Mouse (Mus musculus) ES-Bruce4 (cell line): ENCODE results near the gene Zfp512b. TPM values are rescaled to one million over a fixed set of nuclear protein-coding genes. Genes with fewer than 3 reads are reported as not detected.
A peak's percentile ranks its signal among the peaks of the same experiment; 100 is the strongest.

Experiments used
- H3K27ac ChIP-seq: 2 replicates; pipeline ENCODE4 v1.5.1; 2012; ENCODE audit warnings: low read length, inconsistent platforms; ENCODE audit not compliant: insufficient read depth
- H3K27me3 ChIP-seq: 2 replicates; pipeline ENCODE4 v1.6.1; 2012; ENCODE audit warnings: mild to moderate bottlenecking, low read length, inconsistent platforms; ENCODE audit not compliant: control insufficient read depth, poor library complexity, insufficient read depth, severe bottlenecking
- H3K36me3 ChIP-seq: 2 replicates; pipeline ENCODE4 v1.6.1; 2012; ENCODE audit warnings: inconsistent platforms, mild to moderate bottlenecking, low read length, moderate library complexity; ENCODE audit not compliant: control insufficient read depth, poor library complexity, insufficient read depth, severe bottlenecking
- H3K4me1 ChIP-seq: one replicate; pipeline ENCODE4 v1.8.1; 2011; ENCODE audit warnings: low read length; ENCODE audit not compliant: control insufficient read depth, insufficient read depth
- H3K4me3 ChIP-seq: 2 replicates; pipeline ENCODE4 v1.5.1; 2011; ENCODE audit warnings: low read depth, mild to moderate bottlenecking, low read length
- H3K9ac ChIP-seq: 2 replicates; pipeline ENCODE4 v1.6.1; 2012; ENCODE audit warnings: low read depth, mild to moderate bottlenecking, inconsistent platforms; ENCODE audit not compliant: poor library complexity, severe bottlenecking
- H3K9me3 ChIP-seq: replicated peaks from 2 replicates; pipeline ENCODE4 v1.6.1; 2012; ENCODE audit warnings: mild to moderate bottlenecking, low read length, inconsistent platforms; ENCODE audit not compliant: control insufficient read depth, poor library complexity, insufficient read depth, severe bottlenecking
- CTCF ChIP-seq: IDR thresholded peaks from one replicate; pipeline ENCODE4 v1.8.1; 2011; ENCODE audit warnings: low read depth, low read length
- EP300 ChIP-seq: IDR thresholded peaks from 2 replicates; pipeline ENCODE4 v1.6.1; 2011; ENCODE audit warnings: low read depth, low read length; ENCODE audit not compliant: insufficient read depth
- POLR2A ChIP-seq: IDR thresholded peaks from one replicate; pipeline ENCODE4 v1.8.1; 2011; ENCODE audit warnings: low read length; ENCODE audit not compliant: insufficient read depth
- polyA plus RNA-seq: library from polyadenylated mRNA; stranded (reverse); fragments of >200 nt; gene quantifications from 2 replicates; pipeline ENCODE4 v1.2.4, GENCODE M21; 2011; ENCODE audit warnings: low read depth; ENCODE audit not compliant: missing spikeins, insufficient read depth, insufficient read length

Gene Zfp512b
- polyA plus RNA-seq, 1 experiment: 14.6 TPM

GRCm38 (mm10) chr2:181602367-181602766 lies 9.8 kb upstream of the Zfp512b start:
- Histone ChIP-seq H3K4me3 (no peak overlapping the region), H3K9me3 (no peaks in the 10 kb centered on the region), H3K4me1 (no peaks in the 10 kb centered on the region), H3K36me3 (no peaks in the 10 kb centered on the region), H3K27me3 (no peaks in the 10 kb centered on the region), H3K27ac (no peak overlapping the region), H3K9ac (no peak overlapping the region)
- TF ChIP-seq EP300: no peak
- TF ChIP-seq POLR2A: no peak
- TF ChIP-seq CTCF: no peak

- Histone ChIP-seq H3K36me3 (no peaks in the 10 kb centered on the region), H3K4me3 (peak overlapping the region; percentile 69), H3K27me3 (no peaks in the 10 kb centered on the region), H3K9me3 (no peaks in the 10 kb centered on the region), H3K9ac (peak overlapping the region; percentile 82), H3K27ac (no peak overlapping the region), H3K4me1 (no peaks in the 10 kb centered on the region)
- TF ChIP-seq EP300 (no peak), POLR2A (no peak), CTCF (no peak)
Observed at GRCm38 (mm10) chr2:181601751-181602145, 9.1 kb upstream of the Zfp512b start.

- TF ChIP-seq EP300 (peak; percentile 50; the same call in 1 of the 2 replicates), CTCF (no peak), POLR2A (peak; percentile 67)
- H3K4me1 ChIP-seq: no peaks in the 10 kb centered on the region
- no peaks in the 10 kb centered on the region for H3K36me3 ChIP-seq
- H3K27ac ChIP-seq: peak overlapping the region; percentile 58
- peak overlapping the region; percentile 82 for H3K9ac ChIP-seq
- no peaks in the 10 kb centered on the region for H3K27me3 ChIP-seq
- no peaks in the 10 kb centered on the region for H3K9me3 ChIP-seq
- H3K4me3 ChIP-seq: peak overlapping the region; percentile 69
Observed at GRCm38 (mm10) chr2:181600828-181601750, 8.5 kb upstream of the Zfp512b start.

GRCm38 (mm10) chr2:181600226-181600758 lies 7.7 kb upstream of the Zfp512b start:
- H3K4me1 ChIP-seq: no peaks in the 10 kb centered on the region
- no peaks in the 10 kb centered on the region for H3K27me3 ChIP-seq
- peak overlapping the region; percentile 69 for H3K4me3 ChIP-seq
- H3K27ac ChIP-seq: peak overlapping the region; percentile 58
- peak overlapping the region; percentile 82 for H3K9ac ChIP-seq
- no peak for TF ChIP-seq CTCF
- no peak for TF ChIP-seq POLR2A
- TF ChIP-seq EP300: no peak
- H3K36me3 ChIP-seq: no peaks in the 10 kb centered on the region
- H3K9me3 ChIP-seq: no peaks in the 10 kb centered on the region

GRCm38 (mm10) chr2:181598454-181599351 lies 6.1 kb upstream of the Zfp512b start, which contains the start of gene Samd10:
Gene Samd10 (minus strand): TSS chr2:181599212.
- no peaks in the 10 kb centered on the region for H3K36me3 ChIP-seq
- H3K4me1 ChIP-seq: no peaks in the 10 kb centered on the region
- peak within 1 kb of the TSS; percentile 93 for H3K9ac ChIP-seq
- H3K27ac ChIP-seq: peak within 1 kb of the TSS; percentile 14
- TF ChIP-seq EP300 (no peak), CTCF (no peak), POLR2A (peak; percentile 27)
- no peaks in the 10 kb centered on the region for H3K27me3 ChIP-seq
- H3K4me3 ChIP-seq: peak within 1 kb of the TSS; percentile 79
- no peaks in the 10 kb centered on the region for H3K9me3 ChIP-seq
